Mouse (Mus musculus): ENCODE measurements at regions not wholly inside any gene's neighbourhood (a gene's known extent, or its start where the extent isn't known, plus 50 kb on each side); places are given as distances from the start of the nearest gene placed in this dataset.

DNA sequence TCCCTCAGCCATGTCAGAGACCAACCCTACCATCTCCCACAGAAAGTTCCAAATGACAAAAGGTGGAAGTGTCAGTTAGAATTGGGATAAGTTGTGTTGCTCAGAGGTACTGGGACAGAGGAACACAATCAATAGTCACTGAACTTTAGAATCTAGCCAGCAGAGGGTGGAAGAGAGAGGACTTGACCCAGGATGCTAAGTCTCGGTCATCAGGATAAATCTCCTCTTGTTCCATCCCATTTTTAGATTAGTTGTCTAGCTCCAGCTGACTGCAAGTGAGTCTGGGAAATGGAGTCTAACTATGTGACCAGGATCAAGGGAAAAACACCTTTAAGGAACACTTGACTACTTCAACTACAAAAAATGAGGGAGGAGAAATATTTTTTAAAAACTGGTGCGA lies 91.5 kb downstream of the Fam84b start:
- Histone ChIP-seq H3K36me3 (ENCODE audit: control insufficient read depth, insufficient read depth, low read length) (no peaks in the 10 kb centered on the region), H3K27ac (ENCODE audit: low read length) (no peak overlapping the region), H3K9me3 (replicated peaks; ENCODE audit: control insufficient read depth, low read length) (no peaks in the 10 kb centered on the region), H3K9ac (ENCODE audit: low read length) (no peak overlapping the region), H3K4me2 (ENCODE audit: low read depth, low read length) (no peak overlapping the region), H3K4me1 (ENCODE audit: control insufficient read depth, insufficient read depth, low read length) (0 out of 2 replicates have a peak, but pooled peaks cover 2% of the 10 kb centered on the region), H3K4me3 (replicated peaks; ENCODE audit: low read length) (no peak overlapping the region), H3K27me3 (ENCODE audit: control insufficient read depth, insufficient read depth, low read length) (no peaks in the 10 kb centered on the region)
- 75% methylated on average over 2 of the region's 2 CpGs for WGBS
- ATAC-seq (ENCODE audit: insufficient read depth, low FRiP score), result no peak

DNA sequence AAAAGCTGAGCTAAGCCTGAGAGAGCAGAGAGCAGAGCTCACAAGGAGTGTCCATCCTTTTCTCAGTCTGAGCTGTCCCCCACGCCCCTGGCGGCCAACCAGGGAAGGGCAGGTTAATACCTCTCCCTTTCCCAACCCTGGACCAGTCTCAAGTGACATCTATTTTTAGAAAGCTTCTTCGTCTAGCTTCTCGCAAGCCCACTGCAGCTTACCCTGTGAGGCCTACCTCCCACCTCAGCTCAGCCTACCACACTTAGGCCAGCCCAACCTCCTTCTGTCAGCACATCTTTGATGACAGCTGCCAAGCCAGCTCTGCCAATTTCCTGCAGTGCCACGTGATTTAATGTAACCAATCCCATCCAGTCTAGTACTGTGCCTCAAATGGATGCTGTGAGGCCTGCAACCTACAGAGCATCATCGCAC lies 93.6 kb downstream of the Fam84b start:
- H3K36me3 ChIP-seq (ENCODE audit: control insufficient read depth, insufficient read depth, low read length), result no peaks in the 10 kb centered on the region
- no peaks in the 10 kb centered on the region for H3K27me3 ChIP-seq (ENCODE audit: control insufficient read depth, insufficient read depth, low read length)
- H3K9me3 ChIP-seq (replicated peaks; ENCODE audit: control insufficient read depth, low read length), result no peaks in the 10 kb centered on the region
- no peak overlapping the region for H3K4me3 ChIP-seq (replicated peaks; ENCODE audit: low read length)
- peak; percentile 50; the same call in 1 of the 2 replicates for ATAC-seq (ENCODE audit: insufficient read depth, low FRiP score)
- H3K4me1 ChIP-seq (ENCODE audit: control insufficient read depth, insufficient read depth, low read length), result 0 out of 2 replicates have a peak, but pooled peaks cover 2% of the 10 kb centered on the region
- H3K9ac ChIP-seq (ENCODE audit: low read length), result no peak overlapping the region
- WGBS, result 36% methylated on average over 6 of the region's 6 CpGs
- H3K4me2 ChIP-seq (ENCODE audit: low read depth, low read length), result no peak overlapping the region
- no peak overlapping the region for H3K27ac ChIP-seq (ENCODE audit: low read length)

DNA sequence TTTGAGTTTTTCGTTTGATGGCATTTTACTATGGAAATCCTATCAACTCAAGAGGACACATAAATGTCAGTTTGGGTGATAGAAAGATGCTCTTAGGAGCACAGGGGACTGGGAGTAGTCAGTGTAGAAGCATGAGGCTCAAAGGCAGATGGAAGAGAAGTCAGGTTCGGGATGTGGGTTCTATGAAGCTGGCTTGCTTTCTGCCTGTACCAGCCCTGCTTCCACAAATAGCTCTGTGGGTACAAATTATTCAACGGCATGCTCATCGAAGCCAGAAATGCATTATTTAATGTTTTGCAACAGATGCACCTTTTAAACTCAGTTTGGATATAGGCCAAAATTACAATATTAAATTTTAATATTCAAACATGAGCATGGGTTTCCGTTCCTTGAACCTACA lies 99.3 kb downstream of the Fam84b start:
- Histone ChIP-seq H3K9me3 (replicated peaks; ENCODE audit: control insufficient read depth, low read length) (no peaks in the 10 kb centered on the region), H3K36me3 (ENCODE audit: control insufficient read depth, insufficient read depth, low read length) (no peaks in the 10 kb centered on the region), H3K9ac (ENCODE audit: low read length) (no peak overlapping the region), H3K27ac (ENCODE audit: low read length) (no peak overlapping the region), H3K4me1 (ENCODE audit: control insufficient read depth, insufficient read depth, low read length) (no peaks in the 10 kb centered on the region), H3K4me2 (ENCODE audit: low read depth, low read length) (no peak overlapping the region), H3K27me3 (ENCODE audit: control insufficient read depth, insufficient read depth, low read length) (no peaks in the 10 kb centered on the region), H3K4me3 (replicated peaks; ENCODE audit: low read length) (no peak overlapping the region)
- WGBS, result 91% methylated on average over 5 of the region's 5 CpGs
- no peak for ATAC-seq (ENCODE audit: insufficient read depth, low FRiP score)

DNA sequence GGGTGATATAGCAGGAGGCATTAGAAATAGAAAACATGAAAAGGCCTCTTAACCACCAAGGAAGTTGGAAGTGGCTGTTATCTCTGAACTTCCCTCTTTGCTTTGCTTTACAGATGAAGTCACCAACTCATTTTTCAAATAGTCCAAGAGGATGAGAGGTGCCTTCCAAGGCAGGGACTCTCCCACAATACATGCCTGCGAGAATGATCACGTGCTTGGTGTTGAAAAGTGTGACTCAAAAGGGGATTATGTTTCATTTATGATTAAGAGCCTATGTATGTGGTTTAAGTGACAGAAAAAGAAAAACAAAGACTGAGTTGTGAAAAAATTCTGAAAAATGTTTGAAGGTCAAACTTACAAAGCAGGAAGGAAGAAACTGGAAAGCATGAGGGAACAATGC lies 114.0 kb downstream of the Fam84b start:
- Histone ChIP-seq H3K4me3 (replicated peaks; ENCODE audit: low read length) (no peak overlapping the region), H3K9me3 (replicated peaks; ENCODE audit: control insufficient read depth, low read length) (no peaks in the 10 kb centered on the region), H3K9ac (ENCODE audit: low read length) (no peak overlapping the region), H3K4me2 (ENCODE audit: low read depth, low read length) (no peak overlapping the region), H3K27ac (ENCODE audit: low read length) (no peak overlapping the region), H3K4me1 (ENCODE audit: control insufficient read depth, insufficient read depth, low read length) (no peaks in the 10 kb centered on the region), H3K27me3 (ENCODE audit: control insufficient read depth, insufficient read depth, low read length) (no peaks in the 10 kb centered on the region), H3K36me3 (ENCODE audit: control insufficient read depth, insufficient read depth, low read length) (no peaks in the 10 kb centered on the region)
- WGBS, result 45% methylated on average over 2 of the region's 2 CpGs
- ATAC-seq (ENCODE audit: insufficient read depth, low FRiP score), result no peak

DNA sequence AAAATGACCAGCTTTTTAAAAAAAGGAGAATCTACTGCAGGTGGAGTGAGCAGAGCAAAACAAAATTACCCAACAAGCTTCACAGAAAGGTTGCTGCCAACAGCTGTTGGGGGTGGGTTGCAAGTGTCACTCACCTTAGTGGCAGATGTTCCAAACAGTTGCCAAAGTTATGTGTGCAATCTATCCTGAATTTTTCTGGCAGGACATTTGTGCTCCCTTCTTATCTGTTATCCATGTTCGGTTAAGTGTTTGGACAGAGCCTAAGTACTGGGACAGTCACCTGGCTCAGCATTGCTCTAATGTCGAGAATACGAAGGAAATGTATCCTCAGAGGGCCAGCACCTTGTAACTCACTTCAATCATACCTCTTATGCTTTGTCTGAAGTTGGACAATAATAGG lies 115.3 kb downstream of the Fam84b start:
- 69% methylated on average over 3 of the region's 3 CpGs for WGBS
- Histone ChIP-seq H3K9me3 (replicated peaks; ENCODE audit: control insufficient read depth, low read length) (no peaks in the 10 kb centered on the region), H3K27ac (ENCODE audit: low read length) (no peak overlapping the region)

DNA sequence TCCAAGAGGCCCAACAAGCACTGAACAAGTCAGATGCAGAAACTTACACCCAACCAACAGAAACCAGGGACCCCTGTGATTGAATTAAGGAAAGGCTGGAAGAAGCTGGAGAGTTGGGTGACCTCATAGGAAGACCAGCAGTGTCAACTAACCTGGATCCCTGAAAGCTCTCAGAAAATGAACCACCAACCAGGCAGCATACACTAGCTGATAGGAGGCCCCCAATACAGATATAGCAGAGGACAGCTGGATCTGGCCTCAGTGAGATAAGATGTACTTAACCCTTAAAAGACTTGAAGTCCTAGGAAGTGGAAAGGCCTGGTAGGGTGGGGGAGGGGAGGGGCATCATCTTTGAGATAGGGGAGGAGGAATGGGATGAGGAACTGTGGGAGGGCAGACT lies 121.2 kb downstream of the Fam84b start:
- H3K9me3 ChIP-seq (replicated peaks; ENCODE audit: control insufficient read depth, low read length), result no peaks in the 10 kb centered on the region
- H3K27ac ChIP-seq (ENCODE audit: low read length), result no peak overlapping the region
- no peak overlapping the region for H3K4me3 ChIP-seq (replicated peaks; ENCODE audit: low read length)
- no peaks in the 10 kb centered on the region for H3K27me3 ChIP-seq (ENCODE audit: control insufficient read depth, insufficient read depth, low read length)
- H3K9ac ChIP-seq (ENCODE audit: low read length), result no peak overlapping the region
- no peaks in the 10 kb centered on the region for H3K4me1 ChIP-seq (ENCODE audit: control insufficient read depth, insufficient read depth, low read length)
- H3K36me3 ChIP-seq (ENCODE audit: control insufficient read depth, insufficient read depth, low read length), result no peaks in the 10 kb centered on the region
- no peak for ATAC-seq (ENCODE audit: insufficient read depth, low FRiP score)
- H3K4me2 ChIP-seq (ENCODE audit: low read depth, low read length), result no peak overlapping the region

More for the DNA sequence above, 115.3 kb downstream of the Fam84b start:
- no peaks in the 10 kb centered on the region for H3K27me3 ChIP-seq (ENCODE audit: control insufficient read depth, insufficient read depth, low read length)
- no peaks in the 10 kb centered on the region for H3K36me3 ChIP-seq (ENCODE audit: control insufficient read depth, insufficient read depth, low read length)
- no peak overlapping the region for H3K4me3 ChIP-seq (replicated peaks; ENCODE audit: low read length)
- no peak for ATAC-seq (ENCODE audit: insufficient read depth, low FRiP score)
- H3K4me2 ChIP-seq (ENCODE audit: low read depth, low read length), result no peak overlapping the region
- H3K9ac ChIP-seq (ENCODE audit: low read length), result no peak overlapping the region
- H3K4me1 ChIP-seq (ENCODE audit: control insufficient read depth, insufficient read depth, low read length), result no peaks in the 10 kb centered on the region

DNA sequence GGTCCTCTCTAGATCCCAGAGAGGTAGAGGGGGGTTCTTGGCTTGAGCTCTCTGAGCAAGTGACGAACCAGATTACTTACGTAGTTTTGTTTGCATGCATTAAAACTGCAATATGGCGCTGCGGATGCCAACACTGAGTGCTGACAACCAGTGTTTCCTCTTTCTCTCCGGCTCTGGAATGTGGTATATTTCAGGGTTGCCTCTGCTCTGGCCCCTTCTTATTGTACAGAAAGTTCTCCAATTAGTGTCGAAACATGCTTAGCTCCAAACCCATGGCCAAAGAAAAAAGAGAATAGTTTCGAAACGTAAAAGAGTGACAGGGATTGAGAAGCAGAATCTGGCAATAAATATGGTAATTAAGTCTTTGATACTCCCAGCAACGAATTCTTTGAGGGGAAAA lies 124.8 kb downstream of the Fam84b start:
- Histone ChIP-seq H3K36me3 (ENCODE audit: control insufficient read depth, insufficient read depth, low read length) (no peaks in the 10 kb centered on the region), H3K4me3 (replicated peaks; ENCODE audit: low read length) (no peak overlapping the region), H3K4me2 (ENCODE audit: low read depth, low read length) (no peak overlapping the region), H3K9ac (ENCODE audit: low read length) (no peak overlapping the region), H3K27me3 (ENCODE audit: control insufficient read depth, insufficient read depth, low read length) (no peaks in the 10 kb centered on the region), H3K4me1 (ENCODE audit: control insufficient read depth, insufficient read depth, low read length) (no peaks in the 10 kb centered on the region), H3K9me3 (replicated peaks; ENCODE audit: control insufficient read depth, low read length) (no peaks in the 10 kb centered on the region), H3K27ac (ENCODE audit: low read length) (no peak overlapping the region)
- WGBS, result 84% methylated on average over 9 of the region's 9 CpGs
- no peak for ATAC-seq (ENCODE audit: insufficient read depth, low FRiP score)

DNA sequence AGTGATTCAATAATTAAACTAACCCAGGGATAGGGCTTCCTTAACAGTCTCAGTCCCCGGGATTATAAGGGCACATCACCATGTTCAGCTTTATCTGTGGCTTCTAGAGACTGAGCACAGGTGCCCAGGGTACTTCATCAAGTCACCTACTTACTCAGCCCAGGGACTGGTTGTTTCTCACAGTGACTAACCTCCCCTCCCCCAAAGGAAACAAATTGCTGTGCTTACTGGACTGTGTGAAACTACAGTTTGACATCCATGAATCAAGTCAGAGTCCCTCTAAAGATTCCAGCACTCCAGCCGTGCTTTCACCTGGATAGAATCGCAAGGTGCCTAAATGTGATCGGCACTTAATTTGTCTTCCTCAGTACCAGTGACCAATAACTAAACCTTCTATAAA lies 125.2 kb downstream of the Fam84b start:
- Histone ChIP-seq H3K9ac (ENCODE audit: low read length) (no peak overlapping the region), H3K36me3 (ENCODE audit: control insufficient read depth, insufficient read depth, low read length) (no peaks in the 10 kb centered on the region), H3K4me1 (ENCODE audit: control insufficient read depth, insufficient read depth, low read length) (no peaks in the 10 kb centered on the region), H3K4me3 (replicated peaks; ENCODE audit: low read length) (no peak overlapping the region), H3K27me3 (ENCODE audit: control insufficient read depth, insufficient read depth, low read length) (no peaks in the 10 kb centered on the region), H3K4me2 (ENCODE audit: low read depth, low read length) (no peak overlapping the region), H3K27ac (ENCODE audit: low read length) (no peak overlapping the region), H3K9me3 (replicated peaks; ENCODE audit: control insufficient read depth, low read length) (no peaks in the 10 kb centered on the region)
- WGBS, result 73% methylated on average over 4 of the region's 4 CpGs
- no peak for ATAC-seq (ENCODE audit: insufficient read depth, low FRiP score)

DNA sequence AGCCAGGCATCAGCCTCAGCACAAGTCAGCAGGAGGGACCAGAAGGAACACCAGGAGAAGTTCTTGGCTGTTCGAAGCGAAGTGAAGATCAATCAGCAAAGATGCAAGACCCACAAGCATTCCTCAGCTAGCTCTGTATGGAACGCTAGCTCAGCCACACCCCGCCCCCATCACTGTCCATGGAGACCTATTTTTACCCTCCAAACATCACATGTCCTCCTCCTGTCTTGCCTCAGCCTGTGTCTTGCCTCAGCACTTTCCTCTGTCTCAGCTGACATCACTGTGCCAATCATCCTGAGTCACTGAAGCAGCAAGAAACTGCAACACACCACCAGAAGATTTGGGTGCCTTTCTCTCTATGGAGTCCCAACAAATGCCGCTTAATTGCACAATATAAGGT lies 134.2 kb downstream of the Fam84b start:
- Histone ChIP-seq H3K36me3 (ENCODE audit: control insufficient read depth, insufficient read depth, low read length) (no peaks in the 10 kb centered on the region), H3K4me2 (ENCODE audit: low read depth, low read length) (no peak overlapping the region), H3K4me1 (ENCODE audit: control insufficient read depth, insufficient read depth, low read length) (no peaks in the 10 kb centered on the region), H3K27me3 (ENCODE audit: control insufficient read depth, insufficient read depth, low read length) (no peaks in the 10 kb centered on the region), H3K4me3 (replicated peaks; ENCODE audit: low read length) (no peak overlapping the region), H3K9ac (ENCODE audit: low read length) (no peak overlapping the region), H3K9me3 (replicated peaks; ENCODE audit: control insufficient read depth, low read length) (no peaks in the 10 kb centered on the region), H3K27ac (ENCODE audit: low read length) (no peak overlapping the region)
- ATAC-seq (ENCODE audit: insufficient read depth, low FRiP score), result no peak
- 85% methylated on average over 5 of the region's 5 CpGs for WGBS

DNA sequence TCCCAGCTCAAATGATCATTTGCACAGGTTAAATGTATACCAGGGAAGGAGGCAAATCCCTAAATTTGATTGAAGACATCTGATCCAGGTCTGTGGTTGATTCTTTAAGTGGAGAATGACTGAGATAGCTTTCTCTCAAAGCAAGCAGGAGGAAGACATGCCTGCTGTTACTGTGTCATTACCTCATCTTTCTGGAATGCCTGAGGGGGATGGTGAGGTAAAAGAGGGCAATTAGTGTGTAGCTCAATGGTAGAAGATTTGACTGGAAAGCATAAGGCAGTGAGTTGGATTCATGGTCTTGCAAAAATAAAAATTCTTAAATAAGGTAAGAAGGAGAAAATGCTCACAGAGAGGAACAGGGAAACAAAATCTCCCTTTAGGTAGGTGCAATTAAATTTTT lies 144.9 kb downstream of the Fam84b start:
- Histone ChIP-seq H3K4me1 (ENCODE audit: control insufficient read depth, insufficient read depth, low read length) (no peaks in the 10 kb centered on the region), H3K4me3 (replicated peaks; ENCODE audit: low read length) (no peak overlapping the region), H3K27ac (ENCODE audit: low read length) (no peak overlapping the region), H3K36me3 (ENCODE audit: control insufficient read depth, insufficient read depth, low read length) (no peaks in the 10 kb centered on the region), H3K9me3 (replicated peaks; ENCODE audit: control insufficient read depth, low read length) (no peaks in the 10 kb centered on the region), H3K4me2 (ENCODE audit: low read depth, low read length) (no peak overlapping the region), H3K9ac (ENCODE audit: low read length) (no peak overlapping the region), H3K27me3 (ENCODE audit: control insufficient read depth, insufficient read depth, low read length) (no peaks in the 10 kb centered on the region)
- no peak for ATAC-seq (ENCODE audit: insufficient read depth, low FRiP score)

Measured in stomach, embryonic 16.5 days (tissue).